Mouse (Mus musculus) central nervous system, embryonic 14 days (tissue): ENCODE data around the gene Ddx60. TPM values are rescaled to one million over a fixed set of nuclear protein-coding genes. Genes with fewer than 3 reads are reported as not detected.

Experiments used
- polyA plus RNA-seq: library from polyadenylated mRNA; depleted of rRNA; stranded (reverse); fragments of >200 nt; gene quantifications from 2 replicates; pipeline ENCODE4 v1.2.3, GENCODE M21; 2012; rRNA removed

Ddx60 gene
- polyA plus RNA-seq, result 0.48 and 0.53 TPM in 2 replicates

DNA sequence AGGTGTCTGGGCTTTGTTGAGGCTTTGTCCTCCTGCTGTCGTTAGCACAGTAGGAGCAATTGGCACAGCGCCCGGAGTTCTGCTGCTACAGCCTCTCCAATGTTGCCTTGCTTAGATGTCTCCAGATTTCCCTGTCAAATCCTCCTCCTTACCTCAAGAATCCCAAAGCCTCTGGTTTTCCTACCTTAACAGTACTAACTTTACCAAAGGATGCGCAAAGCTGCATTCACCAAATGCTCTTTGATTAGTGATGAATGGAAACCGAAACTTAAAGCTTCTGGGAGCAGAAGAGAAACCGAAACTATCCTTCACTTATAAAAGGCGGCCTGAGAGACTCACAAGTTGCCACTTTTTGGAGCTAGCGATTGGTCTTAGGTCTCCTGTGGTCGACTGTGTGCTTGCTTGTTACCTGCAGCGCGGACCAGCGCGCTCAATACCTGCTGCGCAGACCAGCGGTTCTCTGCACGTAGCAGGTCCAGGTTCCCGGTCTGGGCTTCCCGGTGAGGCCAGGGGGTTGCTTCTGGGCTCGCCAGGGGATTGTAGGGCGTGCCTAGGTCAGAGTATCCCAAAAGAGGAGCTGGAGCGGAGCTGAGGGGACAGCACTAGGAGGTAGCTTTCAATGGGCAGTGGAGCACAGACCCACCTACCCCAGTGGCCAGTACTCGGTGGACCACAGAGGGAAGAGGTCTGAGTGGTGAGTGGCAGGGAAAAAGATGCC lies at the start of gene Ddx60:
TSS of gene Ddx60 (plus strand) at position 311 of the 718 bp plus-strand sequence.

GRCm38 (mm10) chr8:61902521-61902920 lies 25.4 kb upstream of the Ddx60 start, which contains the start of gene Palld:
Palld (minus strand) TSS chr8:61902690.

Other genes with a start within 250 kb of the Ddx60 start
- 15.6 and 22.4 TPM in 2 replicates for gene Palld, start 25.4 kb upstream of the Ddx60 start, polyA plus RNA-seq
- gene Anxa10, start 195.1 kb downstream of the Ddx60 start, polyA plus RNA-seq, result not detected in 2 replicates